14 mouse cellular contexts compared by ENCODE assay signal in genomic region chr14:26670964-26671363, GRCm38 (mm10). TPM values are rescaled to one million over a fixed set of nuclear protein-coding genes. Genes with fewer than 3 reads are reported as not detected.
DNase-seq lines count a peak whose midpoint lies in the region; ATAC-seq and TF ChIP-seq lines count a peak whose summit lies in the region.
"Had no signal": no experiment of that assay in that cellular context is flagged by ENCODE, and none has a peak within 500 bp of the region (broad histone marks: within the 10 kb centered on the region; RNA-seq: fewer than 3 reads in every experiment).

No protein-coding gene starts in this region.

- H3K27ac ChIP-seq in hindbrain, embryonic 12.5 days: no peak overlapping the region
- H3K27ac ChIP-seq in hindbrain, embryonic 14.5 days: no peak overlapping the region
- H3K27ac ChIP-seq in midbrain, embryonic 13.5 days: no peak overlapping the region
- H3K27ac ChIP-seq in midbrain, embryonic 11.5 days (ENCODE audit: low read depth, low read length): no peak overlapping the region
- no peak overlapping the region for H3K27ac ChIP-seq in liver, postnatal 0 days (ENCODE audit: low read depth)
- H3K27ac ChIP-seq: embryonic facial prominence, embryonic 15.5 days had no signal

- TF ChIP-seq EP300 in liver, postnatal 0 days (IDR thresholded peaks at IDR 0.05; ENCODE audit: low read depth): no peak

- H3K4me2 ChIP-seq in hindbrain, embryonic 12.5 days (replicated peaks): peak overlapping the region; percentile 98; the same call in 1 of the 2 replicates
- H3K4me2 ChIP-seq in hindbrain, embryonic 14.5 days (replicated peaks): no peak overlapping the region
- peak overlapping the region; percentile 100; the same call in 1 of the 2 replicates for H3K4me2 ChIP-seq in midbrain, embryonic 13.5 days (replicated peaks)
- no peak overlapping the region for H3K4me2 ChIP-seq in midbrain, embryonic 11.5 days
- peak overlapping the region; percentile 91; the same call in 1 of the 2 replicates for H3K4me2 ChIP-seq in liver, postnatal 0 days (ENCODE audit: low read depth, low read length)

- H3K4me3 ChIP-seq in hindbrain, embryonic 12.5 days: no peak overlapping the region
- H3K4me3 ChIP-seq in hindbrain, embryonic 14.5 days (replicated peaks; ENCODE audit: low read length): no peak overlapping the region
- H3K4me3 ChIP-seq in midbrain, embryonic 13.5 days (replicated peaks): peak overlapping the region; percentile 98; the same call in 1 of the 2 replicates
- no peak overlapping the region for H3K4me3 ChIP-seq in midbrain, embryonic 11.5 days (ENCODE audit: low read depth, low read length)
- H3K4me3 ChIP-seq in liver, postnatal 0 days (ENCODE audit: low read depth, low read length): no peak overlapping the region

- ATAC-seq in hindbrain, embryonic 12.5 days (ENCODE audit: low FRiP score): no peak
- ATAC-seq in hindbrain, embryonic 14.5 days (ENCODE audit: low FRiP score): no peak
- no peak for ATAC-seq in midbrain, embryonic 13.5 days
- ATAC-seq in midbrain, embryonic 11.5 days (ENCODE audit: low FRiP score): no peak
- ATAC-seq in liver, postnatal 0 days: no peak
- ATAC-seq in megakaryocyte-erythroid progenitor cell, adult 5-6 weeks (replicated peaks; ENCODE audit: low FRiP score, low TSS enrichment, poor library complexity, severe bottlenecking): no peak

- H3K36me3 ChIP-seq in hindbrain, embryonic 12.5 days: peaks cover 5% of the 10 kb centered on the region
- peaks cover 6% of the 10 kb centered on the region for H3K36me3 ChIP-seq in hindbrain, embryonic 14.5 days (replicated peaks; ENCODE audit: control insufficient read depth, insufficient read depth)
- H3K36me3 ChIP-seq in midbrain, embryonic 13.5 days: peaks cover 2% of the 10 kb centered on the region
- H3K36me3 ChIP-seq in midbrain, embryonic 11.5 days (ENCODE audit: control insufficient read depth, insufficient read depth, low read length): no peaks in the 10 kb centered on the region
- peaks cover 4% of the 10 kb centered on the region; the same call in 1 of the 2 replicates for H3K36me3 ChIP-seq in liver, postnatal 0 days (replicated peaks; ENCODE audit: insufficient read depth, low read length)

- TF ChIP-seq CTCF in liver, postnatal 0 days (IDR thresholded peaks at IDR 0.05; ENCODE audit: low read depth): peak; percentile 15; the same call in 1 of the 2 replicates

- no peaks in the 10 kb centered on the region; the same call in 1 of the 2 replicates for H3K27me3 ChIP-seq in hindbrain, embryonic 12.5 days
- no peaks in the 10 kb centered on the region for H3K27me3 ChIP-seq in hindbrain, embryonic 14.5 days (ENCODE audit: control insufficient read depth, insufficient read depth, low read length)
- H3K27me3 ChIP-seq in midbrain, embryonic 13.5 days: peaks cover 3% of the 10 kb centered on the region; the same call in 1 of the 2 replicates
- no peaks in the 10 kb centered on the region for H3K27me3 ChIP-seq in midbrain, embryonic 11.5 days (ENCODE audit: control insufficient read depth, insufficient read depth, low read length)
- no peaks in the 10 kb centered on the region for H3K27me3 ChIP-seq in liver, postnatal 0 days (ENCODE audit: insufficient read depth, low read length)
- H3K27me3 ChIP-seq: embryonic facial prominence, embryonic 15.5 days had no signal

- peaks cover 31% of the 10 kb centered on the region for H3K4me1 ChIP-seq in hindbrain, embryonic 12.5 days
- peaks cover 26% of the 10 kb centered on the region for H3K4me1 ChIP-seq in hindbrain, embryonic 14.5 days (replicated peaks; ENCODE audit: control insufficient read depth, insufficient read depth, low read length)
- peaks cover 36% of the 10 kb centered on the region for H3K4me1 ChIP-seq in midbrain, embryonic 13.5 days (replicated peaks)
- peaks cover 18% of the 10 kb centered on the region for H3K4me1 ChIP-seq in midbrain, embryonic 11.5 days (ENCODE audit: control insufficient read depth, insufficient read depth, low read length)
- peaks cover 24% of the 10 kb centered on the region for H3K4me1 ChIP-seq in liver, postnatal 0 days (ENCODE audit: insufficient read depth)

- DNase-seq in hindbrain, embryonic 14.5 days (ENCODE audit: low spot score): no peak
- no peak for DNase-seq in midbrain, embryonic 11.5 days (ENCODE audit: low spot score, missing footprints)
- peak; percentile 43 for DNase-seq in NIH3T3 (ENCODE audit: low read depth)
- DNase-seq in liver, postnatal 0 days: no peak
- no peak for DNase-seq in natural killer cell, adult 2 months (ENCODE audit: low spot score in 2 of 2)
- DNase-seq: cerebellum, postnatal 25 days; gastrocnemius, adult 2 months; kidney, adult 9 months; retina, postnatal 1 day had no signal

- H3K9me3 ChIP-seq in hindbrain, embryonic 12.5 days (replicated peaks): no peaks in the 10 kb centered on the region
- H3K9me3 ChIP-seq in hindbrain, embryonic 14.5 days (ENCODE audit: control insufficient read depth, low read length): no peaks in the 10 kb centered on the region
- H3K9me3 ChIP-seq in midbrain, embryonic 13.5 days: no peaks in the 10 kb centered on the region
- H3K9me3 ChIP-seq in midbrain, embryonic 11.5 days (ENCODE audit: control insufficient read depth, low read length): no peaks in the 10 kb centered on the region
- H3K9me3 ChIP-seq in liver, postnatal 0 days (ENCODE audit: low read length): no peaks in the 10 kb centered on the region
- H3K9me3 ChIP-seq: embryonic facial prominence, embryonic 15.5 days had no signal

- H3K9ac ChIP-seq in hindbrain, embryonic 12.5 days: no peak overlapping the region
- H3K9ac ChIP-seq in hindbrain, embryonic 14.5 days: no peak overlapping the region
- H3K9ac ChIP-seq in midbrain, embryonic 13.5 days (replicated peaks): no peak overlapping the region
- no peak overlapping the region for H3K9ac ChIP-seq in midbrain, embryonic 11.5 days (ENCODE audit: low read length)
- no peak overlapping the region for H3K9ac ChIP-seq in liver, postnatal 0 days (replicated peaks)

RNA-seq across cellular contexts. Expression of gene Pde12, which starts 1.3 kb away (rescaled TPM):
- 12.3 and 12.4 TPM in 2 replicates for polyA plus RNA-seq in hindbrain, embryonic 12.5 days (2016; fragmentation: Nextera tagmentation; extraction: Ambion mirVana)
- polyA plus RNA-seq in hindbrain, embryonic 14.5 days (2014; fragmentation: Nextera tagmentation; extraction: Ambion mirVana): 12.7 and 13.5 TPM in 2 replicates
- polyA plus RNA-seq in midbrain, embryonic 13.5 days (2015; fragmentation: Nextera tagmentation; extraction: Ambion mirVana): 12.6 and 12.8 TPM in 2 replicates
- polyA plus RNA-seq in midbrain, embryonic 11.5 days (2014; fragmentation: Nextera tagmentation; extraction: Ambion mirVana): 12.4 and 13.7 TPM in 2 replicates
- polyA plus RNA-seq in liver, postnatal 0 days (2015; fragmentation: Nextera tagmentation; extraction: Ambion mirVana): 3.9 and 4.3 TPM in 2 replicates
- total RNA-seq in megakaryocyte-erythroid progenitor cell, adult 5-6 weeks (2014; fragmentation: Nextera tagmentation): 12.0 and 12.4 TPM in 2 replicates
- total RNA-seq in megakaryocyte-erythroid progenitor cell, adult 5-6 weeks (2017): 18.6 and 20.5 TPM in 2 replicates

RNA-seq across cellular contexts. Expression of gene Dnah12, which starts 22.1 kb away (rescaled TPM):
- 0.08 and 0.26 TPM in 2 replicates for polyA plus RNA-seq in hindbrain, embryonic 12.5 days (2016; fragmentation: Nextera tagmentation; extraction: Ambion mirVana)
- polyA plus RNA-seq in hindbrain, embryonic 14.5 days (2014; fragmentation: Nextera tagmentation; extraction: Ambion mirVana): 0.03 and 0.10 TPM in 2 replicates
- 0.03 and 0.05 TPM in 2 replicates for polyA plus RNA-seq in midbrain, embryonic 13.5 days (2015; fragmentation: Nextera tagmentation; extraction: Ambion mirVana)
- polyA plus RNA-seq in midbrain, embryonic 11.5 days (2014; fragmentation: Nextera tagmentation; extraction: Ambion mirVana): 0.06 TPM in 1 of 2 replicates, not detected in the other
- polyA plus RNA-seq in liver, postnatal 0 days (2015; fragmentation: Nextera tagmentation; extraction: Ambion mirVana): 0.02 and 0.04 TPM in 2 replicates
- total RNA-seq in megakaryocyte-erythroid progenitor cell, adult 5-6 weeks (2014; fragmentation: Nextera tagmentation): 2.7 and 3.5 TPM in 2 replicates
- total RNA-seq in megakaryocyte-erythroid progenitor cell, adult 5-6 weeks (2017): 3.8 and 5.7 TPM in 2 replicates
- total RNA-seq: gastrocnemius, adult 2 months had no signal
- polyA plus RNA-seq: heart, postnatal 0 days had no signal

RNA-seq across cellular contexts. Expression of gene Arf4, which starts 33.1 kb away (rescaled TPM):
- polyA plus RNA-seq in hindbrain, embryonic 12.5 days (2016; fragmentation: Nextera tagmentation; extraction: Ambion mirVana): 556 and 628 TPM in 2 replicates
- 549 and 555 TPM in 2 replicates for polyA plus RNA-seq in hindbrain, embryonic 14.5 days (2014; fragmentation: Nextera tagmentation; extraction: Ambion mirVana)
- 579 and 596 TPM in 2 replicates for polyA plus RNA-seq in midbrain, embryonic 13.5 days (2015; fragmentation: Nextera tagmentation; extraction: Ambion mirVana)
- polyA plus RNA-seq in midbrain, embryonic 11.5 days (2014; fragmentation: Nextera tagmentation; extraction: Ambion mirVana): 586 and 633 TPM in 2 replicates
- polyA plus RNA-seq in liver, postnatal 0 days (2015; fragmentation: Nextera tagmentation; extraction: Ambion mirVana): 196 and 201 TPM in 2 replicates
- total RNA-seq in megakaryocyte-erythroid progenitor cell, adult 5-6 weeks (2014; fragmentation: Nextera tagmentation): 122 TPM in 2 replicates
- total RNA-seq in megakaryocyte-erythroid progenitor cell, adult 5-6 weeks (2017): 69.3 and 73.4 TPM in 2 replicates

Comparison
In these comparisons a context has a peak if more than half of its experiments do, and no peak if none do; other contexts are left out.
1. H3K4me2 ChIP-seq: peak in hindbrain, embryonic 12.5 days (single experiment), midbrain, embryonic 13.5 days (single experiment) and liver, postnatal 0 days (single experiment); none in hindbrain, embryonic 14.5 days (single experiment) and midbrain, embryonic 11.5 days (single experiment).